ENCODE assay signal across 8 mouse cellular contexts in the genomic region with DNA sequence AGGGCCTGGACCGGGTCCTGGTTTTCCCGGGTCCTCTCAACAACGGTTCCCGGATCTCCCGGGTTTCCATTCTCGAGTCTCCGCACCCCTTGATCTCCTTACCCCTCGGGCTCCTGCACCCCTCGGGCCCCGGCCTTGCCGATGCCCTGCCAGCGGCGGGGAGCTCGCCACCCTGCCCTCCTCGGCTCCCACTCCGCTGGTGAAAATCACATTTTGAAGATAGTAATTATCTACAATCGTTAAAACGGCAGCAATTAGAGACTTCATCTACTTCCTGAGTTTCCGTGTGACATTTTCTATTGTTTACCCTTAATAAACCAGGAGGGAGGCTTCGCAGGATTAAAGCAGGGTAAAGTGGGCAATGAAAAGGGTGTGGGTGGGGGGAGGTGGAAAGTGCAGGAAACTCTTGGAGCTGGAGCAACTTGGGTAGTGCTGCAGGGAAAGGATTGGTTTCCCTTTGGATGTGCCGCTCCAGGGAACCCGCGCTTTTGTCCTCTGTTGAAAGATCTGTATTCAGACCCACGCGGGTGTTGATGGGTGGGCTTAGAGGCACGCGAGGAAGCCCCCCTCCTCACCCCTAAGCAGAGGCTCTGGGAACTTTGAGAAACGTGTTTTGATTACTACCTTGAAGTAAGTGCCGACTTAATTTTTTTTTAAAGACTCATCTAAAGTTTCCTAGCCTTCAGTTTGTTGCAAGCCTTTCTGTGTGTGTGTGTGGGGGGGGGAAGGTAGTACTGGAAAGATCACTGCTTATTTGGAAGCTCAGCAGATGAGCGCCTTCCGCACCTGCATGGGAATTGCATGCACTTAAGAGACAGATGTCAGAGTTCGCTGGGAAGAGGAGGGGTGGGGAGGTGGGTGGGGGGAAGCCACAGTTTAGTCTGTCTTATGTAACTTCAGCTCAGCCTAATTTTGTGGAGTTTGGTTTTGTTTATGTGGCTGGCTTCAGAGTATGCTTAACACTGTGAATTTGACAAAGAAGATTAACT. TPM values are rescaled to one million over a fixed set of nuclear protein-coding genes. Genes with fewer than 3 reads are reported as not detected.
DNase-seq lines count a peak whose midpoint lies in the region; ATAC-seq and TF ChIP-seq lines count a peak whose summit lies in the region.

No protein-coding gene starts in this region.

- TF ChIP-seq CTCF in liver, adult 2 months (IDR thresholded peaks at IDR 0.05; ENCODE audit: low read depth, low read length) = no peak

- no peaks in the 10 kb centered on the region for H3K36me3 ChIP-seq in liver, adult 2 months (ENCODE audit: control insufficient read depth, insufficient read depth, low read length)
- H3K36me3 ChIP-seq in liver, embryonic 12.5 days = no peaks in the 10 kb centered on the region

- H3K4me1 ChIP-seq in liver, adult 2 months (ENCODE audit: control insufficient read depth, insufficient read depth, low read length) = peaks cover 6% of the 10 kb centered on the region
- H3K4me1 ChIP-seq in liver, embryonic 12.5 days = peaks cover 9% of the 10 kb centered on the region; the same call in 1 of the 2 replicates

- H3K79me2 ChIP-seq in liver, adult 2 months (ENCODE audit: control insufficient read depth, insufficient read depth, low read length) = peaks cover 13% of the 10 kb centered on the region; the same call in 1 of the 2 replicates

- no peaks in the 10 kb centered on the region for H3K9me3 ChIP-seq in liver, embryonic 12.5 days (replicated peaks)

- no peaks in the 10 kb centered on the region for H3K27me3 ChIP-seq in liver, adult 2 months (ENCODE audit: control insufficient read depth, insufficient read depth, low read length)
- peaks cover 55% of the 10 kb centered on the region for H3K27me3 ChIP-seq in liver, embryonic 12.5 days (replicated peaks)

- peak; percentile 28 to 37; a peak in 2 of 4 replicates for ATAC-seq in hematopoietic stem cell, adult 5-6 weeks (replicated peaks in 1 of 2; ENCODE audit: insufficient read depth in 1 of 2, low FRiP score in 2 of 2, low TSS enrichment in 1 of 2, low read depth in 1 of 2, poor library complexity in 2 of 2, severe bottlenecking in 2 of 2)
- 0 out of 2 replicates have a peak, but pooled peaks have one; percentile 21 for ATAC-seq in liver, embryonic 12.5 days

- H3K4me2 ChIP-seq in liver, embryonic 12.5 days = peak overlapping the region; percentile 70

- peak overlapping the region; percentile 97 for H3K4me3 ChIP-seq in liver, adult 2 months (ENCODE audit: insufficient read depth, low read depth, low read length)
- H3K4me3 ChIP-seq in liver, embryonic 12.5 days = peak overlapping the region; percentile 64

- no peak for DNase-seq in liver, adult 2 months (ENCODE audit: extremely low read depth, low read depth, low spot score)
- no peak for DNase-seq in liver
- peak; percentile 72 for DNase-seq in embryo, embryonic 10.5 days (ENCODE audit: low spot score)
- DNase-seq in retina, embryonic 14.5 days (ENCODE audit: low spot score) = peak; percentile 51
- DNase-seq in gastrocnemius, postnatal 4 days (ENCODE audit: low spot score in 2 of 2) = no peak
- no peak for DNase-seq in thymus, postnatal 25 days

- 1% methylated on average over 32 of the region's 32 CpGs for WGBS in liver, adult 2 months
- WGBS in liver, embryonic 12.5 days (ENCODE audit: insufficient replicate concordance) = 1% methylated on average over 32 of the region's 32 CpGs

- H3K27ac ChIP-seq in liver, adult 2 months (replicated peaks; ENCODE audit: insufficient read depth, low read depth, low read length) = peak overlapping the region; percentile 81
- H3K27ac ChIP-seq in liver, embryonic 12.5 days = no peak overlapping the region

- H3K9ac ChIP-seq in liver, adult 2 months (ENCODE audit: low read depth, low read length) = peak overlapping the region; percentile 99
- peak overlapping the region; percentile 59; the same call in 1 of the 2 replicates for H3K9ac ChIP-seq in liver, embryonic 12.5 days

- no peak for TF ChIP-seq POLR2A in liver, adult 2 months (IDR thresholded peaks at IDR 0.05; ENCODE audit: extremely low read depth, insufficient read depth, low read length)

RNA-seq across cellular contexts. Expression of a gene that starts 1.2 kb away (rescaled TPM):
- total RNA-seq in liver, adult 2 months (2014; rRNA removed) = 14.7 and 16.8 TPM in 2 replicates
- 12.7 and 13.3 TPM in 2 replicates for polyA plus RNA-seq in liver, adult 2 months (2012; rRNA removed)
- 6.6 and 9.8 TPM in 2 replicates for total RNA-seq in hematopoietic stem cell, adult 5-6 weeks (2017)
- polyA plus RNA-seq in liver, embryonic 12.5 days (2016; fragmentation: Nextera tagmentation; extraction: Ambion mirVana) = 1.7 and 1.8 TPM in 2 replicates
- total RNA-seq in gastrocnemius, postnatal 4 days (2021) = 10 to 100 TPM; 24.1 to 25.1 TPM

Comparison
In these comparisons a context has a peak if more than half of its experiments do, and no peak if none do; other contexts are left out.
1. DNase-seq: peak in embryo, embryonic 10.5 days (single experiment) and retina, embryonic 14.5 days (single experiment); none in liver, adult 2 months (single experiment), liver (single experiment), gastrocnemius, postnatal 4 days (0 of 2) and thymus, postnatal 25 days (single experiment).